Mouse (Mus musculus) frontal cortex, postnatal 10 days (tissue): ENCODE measurements around the gene Nacad.
"Not testable (repeated sequence)": the region's sequence is repeated elsewhere in the genome, so short reads cannot be mapped to it uniquely, and the experiment has no call there.

Experiments used
- DNase-seq, 2 experiments: peaks; one replicate each; pipeline ENCODE4 v3.0.0; 2022; ENCODE audit warnings: low spot score in 2 of 2, mixed read lengths in 1 of 2

The Nacad gene

DNA sequence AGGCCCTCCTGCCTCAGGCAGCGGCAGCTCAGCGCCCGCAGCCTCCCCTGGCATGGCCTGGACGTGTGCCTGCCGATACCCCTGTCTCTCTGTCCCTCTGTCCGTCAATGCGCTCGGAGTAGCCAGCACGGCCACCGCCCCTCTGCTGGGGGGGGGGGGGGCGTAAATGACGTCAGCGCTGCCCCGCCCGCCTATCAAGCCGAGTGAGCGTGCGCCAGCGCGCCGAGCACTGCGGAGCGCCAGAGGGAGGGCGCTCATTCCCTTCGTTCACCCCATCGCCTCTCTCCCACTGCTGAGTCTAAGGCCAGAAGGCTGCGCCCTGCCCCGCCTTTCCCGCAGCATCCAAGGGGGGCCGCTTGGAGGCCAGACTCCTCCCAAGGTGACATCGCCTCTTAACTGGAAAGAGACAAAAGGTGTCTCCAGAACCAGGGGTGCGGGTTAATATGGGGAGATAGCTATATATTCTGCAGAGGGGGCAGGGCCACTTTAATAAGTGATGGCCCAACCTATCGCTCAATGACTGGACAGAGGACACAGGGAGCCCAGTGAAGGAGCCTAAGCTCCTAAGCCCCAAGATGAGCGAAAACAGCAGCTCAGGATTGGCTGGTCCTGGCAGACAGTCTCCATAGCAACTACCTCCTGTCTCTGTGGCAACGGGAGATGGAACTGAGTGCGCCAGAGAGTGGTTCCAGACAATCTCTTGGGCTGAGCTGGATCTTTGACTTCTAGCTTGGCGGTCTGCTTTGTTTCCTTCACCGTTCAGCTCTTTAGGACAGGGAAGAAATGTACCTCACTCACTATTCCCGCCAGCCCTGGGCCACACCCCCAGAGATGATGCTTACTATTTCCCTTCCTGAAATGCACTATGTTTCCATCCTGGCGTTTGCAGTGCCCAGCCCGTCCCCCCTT, at the start of gene Nacad:
Nacad (minus strand) TSS at position 563 of the 909 bp plus-strand sequence.
- DNase-seq, result peak; percentile 76 to 79

- peak; percentile 76 to 82 for DNase-seq
Observed at GRCm38 (mm10) chr11:6654903-6655302, 49.0 kb upstream of the Nacad start.

- DNase-seq, result not testable (repeated sequence)
Observed at GRCm38 (mm10) chr11:6652978-6653377, 47.1 kb upstream of the Nacad start.

DNA sequence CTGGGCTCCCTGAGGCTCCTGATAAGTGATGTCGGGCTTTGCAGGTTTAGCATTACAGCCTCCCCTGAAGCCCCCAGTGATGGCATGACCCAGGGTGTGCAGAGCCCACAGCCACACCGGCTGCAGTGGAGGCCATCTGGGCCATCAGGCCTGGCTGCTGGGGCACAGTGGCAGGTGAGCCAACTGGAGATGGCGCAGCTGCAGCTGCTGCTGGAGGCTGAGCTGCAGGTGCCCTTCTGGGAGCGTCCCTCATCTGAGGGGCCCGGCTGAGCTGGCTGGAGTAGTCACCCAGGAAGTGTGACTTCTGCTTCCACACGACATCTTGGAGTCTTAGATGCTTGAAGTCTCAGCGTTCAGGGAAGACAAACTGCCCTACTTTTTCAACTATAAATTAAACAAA, 44.7 kb upstream of the Nacad start:
- no peak for DNase-seq

GRCm38 (mm10) chr11:6647831-6648724, 42.2 kb upstream of the Nacad start:
- no peak for DNase-seq

DNA sequence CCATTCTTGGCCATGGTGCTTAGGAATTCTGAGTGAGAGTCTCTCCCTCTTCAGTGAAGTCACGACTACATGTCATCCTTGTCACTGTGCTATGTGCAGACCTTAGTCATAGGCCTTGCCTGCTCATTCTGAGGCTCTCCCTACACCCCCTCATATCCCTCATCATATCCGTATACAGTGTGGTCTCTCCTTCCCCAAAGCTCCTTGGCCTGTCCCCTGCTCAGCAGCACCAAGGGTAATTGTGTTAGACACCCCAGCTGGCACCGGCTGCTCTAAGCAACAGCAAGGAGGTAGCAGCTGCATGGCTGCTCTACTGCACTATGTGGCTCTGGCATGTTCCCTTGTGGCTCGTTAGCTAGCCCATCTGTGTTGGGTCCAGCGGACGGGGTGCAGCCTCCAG, 38.7 kb upstream of the Nacad start:
- DNase-seq, result no peak

DNA sequence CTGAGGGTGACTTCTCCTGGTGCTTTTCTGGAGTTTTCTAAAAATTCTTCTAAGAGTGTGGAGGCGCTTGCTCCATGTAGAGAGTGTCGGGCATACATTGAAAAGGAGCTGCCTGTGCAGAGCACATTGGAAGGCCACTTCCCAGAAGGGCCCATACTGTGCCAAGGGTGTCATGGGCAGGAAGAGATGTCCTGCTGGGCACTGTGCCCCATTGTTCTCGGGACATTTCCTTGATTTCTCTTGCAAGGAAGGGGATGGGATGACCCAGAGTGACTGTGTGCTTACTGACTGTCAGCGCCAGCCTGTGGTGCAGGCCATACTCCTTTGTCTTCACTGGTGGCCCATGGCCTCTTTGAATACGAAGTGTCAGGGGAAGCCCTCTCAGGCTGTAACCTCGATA, 33.2 kb upstream of the Nacad start:
- no peak for DNase-seq

GRCm38 (mm10) chr11:6638537-6638936, 32.7 kb upstream of the Nacad start, which contains the start of gene Wap:
TSS of gene Wap (minus strand) at chr11:6638637.
- DNase-seq, result no peak

DNA sequence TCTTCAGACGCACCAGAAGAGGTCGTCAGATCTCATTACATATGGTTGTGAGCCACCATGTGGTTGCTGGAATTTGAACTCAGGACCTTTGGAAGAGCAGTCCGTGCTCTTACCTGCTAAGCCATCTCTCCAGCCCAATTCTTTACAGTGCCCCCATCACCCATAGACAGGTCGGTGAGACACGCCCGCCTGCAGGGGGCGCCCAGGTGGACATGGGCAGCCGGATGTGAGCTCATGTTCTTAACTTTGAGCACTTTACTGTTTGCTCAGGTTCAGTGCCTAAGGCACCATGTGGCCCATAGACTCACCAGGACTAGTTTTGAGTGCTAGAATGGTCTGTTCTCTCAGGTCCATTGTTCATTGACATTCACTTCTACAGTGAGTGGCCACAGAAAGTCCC, 30.3 kb upstream of the Nacad start:
- DNase-seq, result no peak

- no peak for DNase-seq
Observed at GRCm38 (mm10) chr11:6629655-6630054, 23.8 kb upstream of the Nacad start.

DNA sequence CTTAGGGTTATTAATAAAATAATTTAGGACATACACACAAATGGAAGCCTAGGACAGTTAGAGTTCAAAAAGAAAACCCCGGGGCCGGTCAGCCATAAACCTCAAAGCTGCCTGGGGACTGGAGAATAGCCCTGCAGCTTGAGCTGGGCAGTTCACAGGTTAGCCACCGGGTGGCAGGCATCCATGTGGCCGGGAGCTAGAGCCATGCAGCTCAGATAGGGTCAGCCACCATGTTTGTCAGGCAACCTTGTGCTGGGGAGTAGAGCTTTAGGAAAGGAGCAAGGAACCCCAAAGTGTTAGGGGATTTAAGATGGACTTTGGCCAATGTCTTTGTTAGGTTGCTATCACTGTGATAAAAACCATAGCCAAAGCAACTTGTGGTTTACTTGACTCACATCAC, 22.7 kb upstream of the Nacad start:
- peak in 1 of 2 experiments; percentile 35 for DNase-seq

- DNase-seq, result no peak
Observed at GRCm38 (mm10) chr11:6627731-6628130, 21.9 kb upstream of the Nacad start.

DNA sequence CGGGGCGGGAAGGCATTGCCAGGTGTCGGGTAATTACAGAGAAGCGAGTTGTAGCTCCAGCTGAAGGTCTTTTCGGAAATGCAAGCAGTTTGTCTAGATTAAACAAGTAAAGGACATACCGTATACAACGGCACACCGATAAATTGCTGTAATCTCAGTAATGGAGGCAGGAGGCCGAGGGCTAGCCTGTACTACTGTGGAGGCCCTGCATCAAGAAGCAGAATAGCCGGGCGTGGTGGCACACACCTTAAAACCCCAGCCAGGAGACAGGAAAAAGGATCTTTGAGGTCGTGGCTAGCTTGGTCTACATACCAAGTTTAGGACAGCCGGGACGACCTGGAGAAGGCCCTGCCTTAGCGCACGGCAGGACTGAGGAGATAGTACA, 20.5 kb upstream of the Nacad start:
- DNase-seq, result no peak

DNA sequence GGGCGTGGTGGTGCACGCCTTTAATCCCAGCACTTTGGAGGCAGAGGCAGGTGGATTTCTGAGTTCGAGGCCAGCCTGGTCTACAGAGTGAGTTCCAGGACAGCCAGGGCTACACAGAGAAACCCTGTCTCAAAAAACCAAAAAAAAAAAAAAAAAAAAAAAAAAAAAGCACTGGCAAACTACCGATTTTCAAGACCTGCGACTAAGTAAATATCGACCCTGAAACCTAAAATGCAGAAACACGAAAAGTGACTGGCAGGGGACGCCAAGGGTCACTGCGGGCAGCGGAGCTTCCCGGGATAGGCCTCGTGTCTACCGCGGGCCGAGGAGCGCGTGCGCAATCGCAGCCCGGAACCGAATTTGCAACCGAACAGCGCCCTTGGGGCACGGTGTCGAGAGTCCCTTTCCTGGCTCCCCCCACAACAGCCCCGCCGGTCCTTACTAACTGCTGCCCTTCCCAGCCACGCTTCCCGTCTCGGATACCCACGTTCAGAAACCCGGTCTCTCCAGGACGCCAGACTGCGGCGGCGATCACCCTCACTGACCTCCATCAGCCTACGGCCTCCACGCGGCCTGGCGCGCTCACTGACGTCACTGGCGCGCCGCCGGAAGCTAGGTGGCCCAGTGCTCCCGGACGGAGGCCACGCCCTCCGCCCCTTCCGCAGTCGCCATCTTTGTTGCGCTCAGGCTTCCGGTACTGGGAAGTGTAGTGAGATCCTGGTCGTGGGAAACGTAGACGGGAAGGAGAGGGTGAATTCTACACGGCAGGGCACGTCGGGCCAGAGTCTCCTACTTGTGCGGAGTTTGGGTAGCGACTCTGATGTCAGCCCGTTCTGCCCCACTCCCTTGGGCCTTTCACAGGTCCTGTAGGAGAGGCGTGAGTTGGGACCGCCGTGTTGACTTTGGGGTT, 19.9 kb upstream of the Nacad start, which contains the start of gene Tbrg4:
Tbrg4 (minus strand) TSS at position 590 of the 910 bp plus-strand sequence.
- peak; percentile 90 for DNase-seq

DNA sequence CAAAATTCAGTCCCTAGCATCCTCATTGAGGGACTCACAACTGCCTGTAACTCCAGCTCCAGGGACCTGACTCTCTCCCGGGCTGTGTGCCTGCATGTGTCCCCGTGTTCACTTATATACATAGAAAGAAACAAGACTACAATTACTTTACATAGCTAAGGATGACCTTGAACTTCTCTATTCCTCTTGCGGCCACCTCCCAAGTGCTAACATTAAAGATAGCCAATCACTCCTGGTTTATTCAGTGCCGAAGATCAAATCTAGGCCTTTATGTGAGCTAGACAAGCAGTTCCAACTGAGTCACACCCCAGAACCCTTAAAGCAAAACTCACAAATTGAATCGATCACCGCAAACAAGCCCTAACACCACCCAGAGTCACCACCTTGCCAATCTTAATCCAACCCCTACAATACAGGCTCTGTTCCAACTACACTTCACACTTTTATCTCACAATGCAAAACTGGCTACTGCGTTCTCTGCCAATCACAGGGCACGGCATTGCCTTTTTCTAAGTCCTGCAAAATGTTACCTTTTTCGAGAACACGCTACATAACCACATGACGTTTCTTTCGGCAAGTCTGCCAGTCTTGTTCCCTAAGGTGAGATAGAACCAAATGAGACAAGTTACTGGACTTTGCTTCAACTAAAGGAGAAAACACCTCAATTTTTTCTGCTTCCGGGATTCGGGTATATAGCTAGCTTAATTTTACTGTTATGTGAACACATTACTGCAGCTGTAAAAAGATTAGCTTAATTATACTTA, 18.9 kb upstream of the Nacad start:
- DNase-seq, result no peak

GRCm38 (mm10) chr11:6623704-6624103, 17.9 kb upstream of the Nacad start:
- DNase-seq, result no peak

- DNase-seq, result no peak
Observed at GRCm38 (mm10) chr11:6615250-6616205, 9.7 kb upstream of the Nacad start.

DNA sequence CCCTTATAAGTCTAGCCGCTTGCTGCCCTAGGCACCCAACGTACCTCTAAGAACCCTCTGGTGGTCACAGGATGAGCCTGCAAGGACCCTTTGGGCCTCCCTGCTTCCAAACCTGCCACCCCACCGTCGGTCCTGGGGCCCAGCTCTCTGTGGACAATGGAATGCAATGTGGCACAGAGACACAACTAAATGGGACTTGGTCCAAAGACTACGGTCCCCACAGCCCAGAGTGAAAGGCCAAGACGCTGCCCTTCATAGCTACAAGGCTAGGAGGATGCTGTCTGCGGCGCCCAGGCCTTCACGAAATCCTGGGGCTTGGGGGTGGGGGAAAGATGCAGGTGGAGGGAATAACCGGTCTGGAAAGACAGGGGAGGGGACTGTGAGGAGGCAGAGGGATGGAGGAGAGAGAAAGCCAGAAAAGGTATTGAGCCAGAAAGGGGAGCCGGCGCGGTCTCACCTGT, 802 bp downstream of the Nacad start:
- no peak for DNase-seq

- no peak for DNase-seq
Observed at GRCm38 (mm10) chr11:6604604-6604936, 1.3 kb downstream of the Nacad start.
